Mouse (Mus musculus): ENCODE results near the gene Cblc. TPM values are rescaled to one million over a fixed set of nuclear protein-coding genes. Genes with fewer than 3 reads are reported as not detected.
A peak's percentile ranks its signal among the peaks of the same experiment; 100 is the strongest.

The Cblc gene
- polyA plus RNA-seq, 1 experiment from 2014 or later = 14.0 TPM

DNA sequence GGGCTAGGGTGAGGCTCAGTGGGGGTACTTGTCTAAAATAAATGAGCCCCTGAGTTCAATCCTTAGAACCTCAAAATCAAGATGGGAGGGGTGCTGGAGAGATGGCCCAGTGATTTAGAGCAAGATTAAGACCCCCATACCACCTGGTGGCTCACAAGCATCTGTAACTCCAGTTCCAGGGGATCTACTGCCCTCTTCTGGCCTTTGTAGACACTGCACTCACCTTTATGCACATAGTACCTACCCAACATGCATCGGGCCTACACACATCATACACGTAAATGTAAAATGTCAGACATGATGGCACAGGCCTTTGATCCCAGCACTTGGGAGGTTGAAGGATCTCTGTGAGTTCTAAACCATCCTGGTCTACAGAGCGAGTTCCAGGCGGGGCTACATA is 14.0 kb downstream of the Cblc start:
- no peak overlapping the region for H3K4me3 ChIP-seq (ENCODE audit: low read depth, low read length)
- DNase-seq (ENCODE audit: low spot score) (no peak), ATAC-seq (replicated peaks; ENCODE audit: low FRiP score, low TSS enrichment, low read depth) (no peak)
- H3K9me3 ChIP-seq (ENCODE audit: control insufficient read depth, low read length) = 0 out of 2 replicates have a peak, but pooled peaks cover 4% of the 10 kb centered on the region
- no peaks in the 10 kb centered on the region for H3K4me1 ChIP-seq (replicated peaks; ENCODE audit: control insufficient read depth, insufficient read depth, low read length)
- no peaks in the 10 kb centered on the region for H3K27me3 ChIP-seq (replicated peaks; ENCODE audit: control insufficient read depth, insufficient read depth, low read length)
- no peaks in the 10 kb centered on the region for H3K36me3 ChIP-seq (ENCODE audit: control insufficient read depth, insufficient read depth, low read length)
- no peak overlapping the region for H3K9ac ChIP-seq (ENCODE audit: low read length)
- WGBS = 87% methylated on average over 4 of the region's 4 CpGs
- no peak overlapping the region for H3K27ac ChIP-seq (ENCODE audit: low read depth)
- H3K4me2 ChIP-seq (ENCODE audit: low read length) = no peak overlapping the region

DNA sequence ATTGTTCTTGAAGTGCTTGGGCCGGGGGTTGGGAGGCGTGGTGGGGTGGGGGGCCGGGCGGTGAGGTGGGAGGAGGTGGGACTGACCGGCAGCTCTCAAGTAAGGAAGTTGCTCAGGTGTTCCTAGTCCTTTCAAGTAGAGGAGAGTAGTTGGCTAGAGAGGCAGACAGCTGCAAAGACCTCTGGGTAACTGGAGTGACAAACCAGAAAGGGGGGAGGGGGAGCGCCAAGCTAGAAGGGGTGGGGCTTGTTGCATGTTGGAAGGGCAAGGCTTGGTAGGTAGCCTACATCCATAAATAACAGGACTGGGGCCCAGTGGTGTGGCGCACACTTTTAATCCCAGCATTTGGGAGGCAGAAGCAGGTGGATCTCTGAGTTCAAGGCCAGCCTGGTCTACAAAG is 14.9 kb downstream of the Cblc start:
- no peak for DNase-seq (ENCODE audit: low spot score)
- H3K9ac ChIP-seq (ENCODE audit: low read length) = no peak overlapping the region
- H3K4me2 ChIP-seq (ENCODE audit: low read length) = no peak overlapping the region
- 0 out of 2 replicates have a peak, but pooled peaks cover 4% of the 10 kb centered on the region for H3K9me3 ChIP-seq (ENCODE audit: control insufficient read depth, low read length)
- no peaks in the 10 kb centered on the region for H3K4me1 ChIP-seq (replicated peaks; ENCODE audit: control insufficient read depth, insufficient read depth, low read length)
- no peak overlapping the region for H3K27ac ChIP-seq (ENCODE audit: low read depth)
- no peaks in the 10 kb centered on the region for H3K36me3 ChIP-seq (ENCODE audit: control insufficient read depth, insufficient read depth, low read length)
- ATAC-seq (replicated peaks; ENCODE audit: low FRiP score, low TSS enrichment, low read depth) = no peak
- 86% methylated on average over 7 of the region's 7 CpGs for WGBS
- H3K4me3 ChIP-seq (ENCODE audit: low read depth, low read length) = no peak overlapping the region
- no peaks in the 10 kb centered on the region for H3K27me3 ChIP-seq (replicated peaks; ENCODE audit: control insufficient read depth, insufficient read depth, low read length)

DNA sequence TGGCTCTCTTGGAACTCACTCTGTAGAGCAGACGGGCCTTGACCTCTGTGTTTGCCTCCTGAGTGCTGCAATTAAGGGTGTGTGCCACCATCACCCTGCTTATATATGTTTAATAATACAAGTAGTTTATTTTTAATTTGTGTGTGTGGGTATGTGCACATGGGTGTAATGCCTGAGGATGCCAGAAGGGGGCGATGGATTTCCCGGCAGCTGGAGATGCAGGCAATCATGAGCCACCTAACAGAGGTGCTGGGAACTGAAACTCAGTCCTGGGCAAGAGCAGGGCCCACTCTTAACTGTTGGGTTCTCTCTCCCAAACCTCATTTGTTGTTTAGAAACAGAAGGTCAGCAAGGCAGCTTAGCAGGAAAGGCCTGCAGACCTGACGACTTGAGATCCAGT is 16.7 kb downstream of the Cblc start:
- WGBS = 78% methylated on average over 4 of the region's 4 CpGs
- H3K36me3 ChIP-seq (ENCODE audit: control insufficient read depth, insufficient read depth, low read length) = no peaks in the 10 kb centered on the region
- ATAC-seq (replicated peaks; ENCODE audit: low FRiP score, low TSS enrichment, low read depth) (no peak), DNase-seq (ENCODE audit: low spot score) (no peak)
- H3K4me2 ChIP-seq (ENCODE audit: low read length) = no peak overlapping the region
- H3K4me1 ChIP-seq (replicated peaks; ENCODE audit: control insufficient read depth, insufficient read depth, low read length) = no peaks in the 10 kb centered on the region
- H3K27ac ChIP-seq (ENCODE audit: low read depth) = no peak overlapping the region
- H3K9me3 ChIP-seq (ENCODE audit: control insufficient read depth, low read length) = 0 out of 2 replicates have a peak, but pooled peaks cover 4% of the 10 kb centered on the region
- H3K4me3 ChIP-seq (ENCODE audit: low read depth, low read length) = no peak overlapping the region
- no peaks in the 10 kb centered on the region for H3K27me3 ChIP-seq (replicated peaks; ENCODE audit: control insufficient read depth, insufficient read depth, low read length)
- H3K9ac ChIP-seq (ENCODE audit: low read length) = no peak overlapping the region

DNA sequence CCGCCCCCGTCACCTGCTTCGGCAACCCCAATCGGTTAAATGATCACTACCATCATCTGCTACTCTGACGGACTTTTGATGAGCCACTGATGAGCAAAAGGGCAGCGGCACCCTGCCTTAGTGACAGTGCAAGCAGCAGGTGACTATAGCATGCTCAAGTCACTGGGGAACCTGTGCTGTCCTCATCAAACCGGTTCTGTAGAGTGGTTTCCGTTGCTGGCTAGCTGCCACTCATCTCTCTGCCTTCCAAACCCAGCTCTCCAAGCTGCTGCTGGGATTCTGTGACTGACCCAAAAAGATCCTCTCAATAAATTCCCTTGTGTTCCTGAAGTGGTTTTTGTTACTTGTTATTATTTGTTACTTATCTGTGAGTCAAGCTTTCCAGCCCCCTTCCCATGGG is 18.0 kb downstream of the Cblc start:
- DNase-seq (ENCODE audit: low spot score) (no peak), ATAC-seq (replicated peaks; ENCODE audit: low FRiP score, low TSS enrichment, low read depth) (no peak)
- Histone ChIP-seq H3K4me1 (replicated peaks; ENCODE audit: control insufficient read depth, insufficient read depth, low read length) (no peaks in the 10 kb centered on the region), H3K4me3 (ENCODE audit: low read depth, low read length) (no peak overlapping the region), H3K9ac (ENCODE audit: low read length) (no peak overlapping the region), H3K4me2 (ENCODE audit: low read length) (no peak overlapping the region), H3K9me3 (ENCODE audit: control insufficient read depth, low read length) (0 out of 2 replicates have a peak, but pooled peaks cover 4% of the 10 kb centered on the region), H3K27ac (ENCODE audit: low read depth) (no peak overlapping the region), H3K36me3 (ENCODE audit: control insufficient read depth, insufficient read depth, low read length) (no peaks in the 10 kb centered on the region), H3K27me3 (replicated peaks; ENCODE audit: control insufficient read depth, insufficient read depth, low read length) (no peaks in the 10 kb centered on the region)
- WGBS = 83% methylated on average over 8 of the region's 8 CpGs

DNA sequence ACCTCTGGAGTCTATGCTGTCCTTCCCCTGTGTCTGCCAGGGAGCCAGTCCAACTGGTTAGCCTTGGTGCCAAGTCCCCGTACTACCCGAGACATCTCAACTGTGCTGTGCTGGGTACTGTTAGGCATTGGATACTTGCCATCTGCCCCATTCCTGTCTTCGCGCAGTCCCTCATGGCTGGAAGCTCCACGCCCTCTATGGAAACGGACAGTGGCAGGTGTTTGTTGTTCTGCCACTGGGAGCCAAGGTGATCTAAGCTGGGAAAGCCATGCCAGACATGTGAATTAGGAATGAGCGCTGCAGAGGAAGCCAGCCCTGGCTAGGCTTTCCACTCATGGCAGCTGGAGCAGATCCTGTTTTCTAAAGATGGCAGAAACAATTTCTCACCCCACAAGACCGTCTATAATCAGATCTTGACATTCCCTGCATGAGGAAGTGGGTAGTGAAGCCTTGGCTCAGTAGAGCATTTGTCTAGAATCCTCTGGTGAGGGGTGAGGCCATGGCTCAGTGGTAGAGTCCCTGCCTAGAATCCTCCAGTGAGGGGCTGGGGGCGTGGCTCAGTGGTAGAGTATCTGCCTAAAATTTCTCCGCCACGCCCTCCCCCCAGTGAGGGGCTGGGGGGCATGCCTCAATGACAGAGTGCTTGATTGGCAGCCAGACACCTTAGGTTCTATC is 19.4 kb downstream of the Cblc start:
- no peak overlapping the region for H3K27ac ChIP-seq (ENCODE audit: low read depth)
- no peak overlapping the region for H3K9ac ChIP-seq (ENCODE audit: low read length)
- no peaks in the 10 kb centered on the region for H3K27me3 ChIP-seq (replicated peaks; ENCODE audit: control insufficient read depth, insufficient read depth, low read length)
- ATAC-seq (replicated peaks; ENCODE audit: low FRiP score, low TSS enrichment, low read depth) (no peak; the same call in 1 of the 2 replicates), DNase-seq (ENCODE audit: low spot score) (no peak)
- H3K4me2 ChIP-seq (ENCODE audit: low read length) = no peak overlapping the region
- H3K4me3 ChIP-seq (ENCODE audit: low read depth, low read length) = no peak overlapping the region
- H3K9me3 ChIP-seq (ENCODE audit: control insufficient read depth, low read length) = no peaks in the 10 kb centered on the region
- H3K36me3 ChIP-seq (ENCODE audit: control insufficient read depth, insufficient read depth, low read length) = no peaks in the 10 kb centered on the region
- WGBS = 89% methylated on average over 11 of the region's 11 CpGs
- no peaks in the 10 kb centered on the region for H3K4me1 ChIP-seq (replicated peaks; ENCODE audit: control insufficient read depth, insufficient read depth, low read length)

DNA sequence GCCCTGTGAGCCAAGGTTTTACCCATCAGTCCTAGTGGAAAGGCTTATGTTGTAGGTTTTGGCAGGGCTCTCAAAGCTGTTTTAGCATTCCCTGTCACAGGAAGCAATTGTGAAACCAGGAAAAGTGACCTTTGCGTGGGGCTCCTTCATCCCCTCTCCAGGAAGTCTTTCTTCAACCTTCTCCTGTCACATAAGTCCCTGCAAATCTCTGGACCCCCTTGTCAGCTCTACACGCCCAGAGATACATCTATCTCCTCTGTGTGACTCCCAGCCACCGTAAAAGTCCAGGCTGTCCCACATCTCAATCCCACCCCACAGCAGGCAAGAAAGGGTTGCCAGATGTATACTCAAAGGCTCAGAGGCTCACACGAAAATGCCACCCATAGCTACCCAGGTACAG is 24.9 kb downstream of the Cblc start:
- no peak for ATAC-seq (replicated peaks; ENCODE audit: low FRiP score, low TSS enrichment, low read depth)

DNA sequence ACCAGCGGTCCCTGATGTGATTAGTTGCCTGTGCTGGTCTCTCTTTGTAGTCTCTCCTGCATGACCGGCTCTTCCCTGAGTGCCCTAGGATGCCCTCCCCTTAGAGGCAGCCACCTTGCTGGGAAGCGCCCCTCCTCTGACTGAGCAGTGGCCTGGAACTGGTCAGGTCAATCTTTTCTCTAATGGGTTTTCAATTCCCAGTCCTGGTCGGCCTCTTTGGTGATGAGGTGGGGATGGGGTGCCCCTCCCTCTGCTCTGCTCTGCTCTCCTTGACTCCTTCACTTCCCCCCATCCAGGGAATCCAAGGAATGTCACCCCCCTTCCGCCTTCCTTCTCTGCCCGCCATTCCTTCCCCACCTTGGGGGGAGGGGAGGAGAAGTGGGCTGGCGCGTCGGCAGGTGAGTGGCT is 25.6 kb downstream of the Cblc start, which contains the start of gene Bcam:
TSS of gene Bcam (minus strand) at position 33 of the 408 bp plus-strand sequence.
- WGBS = 2% methylated on average over 9 of the region's 9 CpGs
- Histone ChIP-seq H3K36me3 (ENCODE audit: control insufficient read depth, insufficient read depth, low read length) (peaks cover 5% of the 10 kb centered on the region; the same call in 1 of the 2 replicates), H3K4me2 (ENCODE audit: low read length) (peak within 1 kb of the TSS; percentile 72), H3K9me3 (ENCODE audit: control insufficient read depth, low read length) (no peaks in the 10 kb centered on the region), H3K27me3 (replicated peaks; ENCODE audit: control insufficient read depth, insufficient read depth, low read length) (no peaks in the 10 kb centered on the region), H3K27ac (ENCODE audit: low read depth) (0 out of 2 replicates have a peak within 1 kb of the TSS, but pooled peaks have one; percentile 24), H3K4me1 (replicated peaks; ENCODE audit: control insufficient read depth, insufficient read depth, low read length) (peaks cover 23% of the 10 kb centered on the region), H3K4me3 (ENCODE audit: low read depth, low read length) (peak within 1 kb of the TSS; percentile 55), H3K9ac (ENCODE audit: low read length) (peak within 1 kb of the TSS; percentile 64)
- DNase-seq (ENCODE audit: low spot score) (no peak), ATAC-seq (replicated peaks; ENCODE audit: low FRiP score, low TSS enrichment, low read depth) (peak; percentile 51)

More for the DNA sequence above, 24.9 kb downstream of the Cblc start:
- no peaks in the 10 kb centered on the region for H3K9me3 ChIP-seq (ENCODE audit: control insufficient read depth, low read length)
- no peak for DNase-seq (ENCODE audit: low spot score)
- no peak overlapping the region for H3K9ac ChIP-seq (ENCODE audit: low read length)
- peaks cover 23% of the 10 kb centered on the region for H3K4me1 ChIP-seq (replicated peaks; ENCODE audit: control insufficient read depth, insufficient read depth, low read length)
- H3K4me2 ChIP-seq (ENCODE audit: low read length) = peak overlapping the region; percentile 72; the same call in 1 of the 2 replicates
- no peaks in the 10 kb centered on the region for H3K36me3 ChIP-seq (ENCODE audit: control insufficient read depth, insufficient read depth, low read length)
- H3K27ac ChIP-seq (ENCODE audit: low read depth) = no peak overlapping the region
- WGBS = 45% methylated on average over 4 of the region's 4 CpGs
- H3K4me3 ChIP-seq (ENCODE audit: low read depth, low read length) = no peak overlapping the region
- no peaks in the 10 kb centered on the region for H3K27me3 ChIP-seq (replicated peaks; ENCODE audit: control insufficient read depth, insufficient read depth, low read length)

DNA sequence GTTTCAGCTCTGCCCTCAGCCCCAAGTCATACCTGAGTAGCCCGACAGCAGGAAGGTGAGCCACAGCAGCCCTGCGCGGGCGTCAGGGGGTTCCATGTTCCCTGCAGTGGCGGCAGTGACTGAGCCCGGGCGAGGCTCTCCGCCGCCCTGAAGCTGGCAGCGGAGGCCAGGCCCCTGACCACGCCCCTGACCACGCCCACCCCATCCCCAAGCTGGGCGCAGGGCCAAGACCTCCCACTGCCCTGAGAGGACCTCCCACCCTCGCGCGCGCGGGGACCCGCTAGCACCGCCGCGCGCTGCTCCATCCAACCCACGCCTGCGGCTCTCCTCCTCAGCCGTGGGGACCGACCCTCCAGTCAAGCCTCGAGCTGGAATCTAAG is 26.2 kb downstream of the Cblc start:
- H3K4me2 ChIP-seq (ENCODE audit: low read length) = peak overlapping the region; percentile 72
- peaks cover 23% of the 10 kb centered on the region for H3K4me1 ChIP-seq (replicated peaks; ENCODE audit: control insufficient read depth, insufficient read depth, low read length)
- ATAC-seq (replicated peaks; ENCODE audit: low FRiP score, low TSS enrichment, low read depth) = peak; percentile 76
- H3K27ac ChIP-seq (ENCODE audit: low read depth) = 0 out of 2 replicates have a peak overlapping the region, but pooled peaks have one; percentile 24
- H3K4me3 ChIP-seq (ENCODE audit: low read depth, low read length) = peak overlapping the region; percentile 55
- H3K9me3 ChIP-seq (ENCODE audit: control insufficient read depth, low read length) = no peaks in the 10 kb centered on the region
- no peaks in the 10 kb centered on the region for H3K27me3 ChIP-seq (replicated peaks; ENCODE audit: control insufficient read depth, insufficient read depth, low read length)
- H3K36me3 ChIP-seq (ENCODE audit: control insufficient read depth, insufficient read depth, low read length) = peaks cover 7% of the 10 kb centered on the region; the same call in 1 of the 2 replicates
- peak; percentile 98 for DNase-seq (ENCODE audit: low spot score)
- peak overlapping the region; percentile 64 for H3K9ac ChIP-seq (ENCODE audit: low read length)
- WGBS = under 1% methylated on average over 28 of the region's 28 CpGs
